Mouse (Mus musculus): ENCODE results near the gene Cux2. TPM values are rescaled to one million over a fixed set of nuclear protein-coding genes. Genes with fewer than 3 reads are reported as not detected.

Gene Cux2
- polyA plus RNA-seq, 1 experiment from 2014 or later = 2.7 TPM

- no peaks in the 10 kb centered on the region for H3K36me3 ChIP-seq
- no peak for ATAC-seq
- H3K4me1 ChIP-seq = no peaks in the 10 kb centered on the region
- no peak overlapping the region for H3K4me3 ChIP-seq
- no peak overlapping the region for H3K4me2 ChIP-seq
- no peaks in the 10 kb centered on the region for H3K9me3 ChIP-seq (replicated peaks)
- no peak overlapping the region for H3K27ac ChIP-seq
- H3K27me3 ChIP-seq (replicated peaks) = 0 out of 2 replicates have a peak, but pooled peaks cover 3% of the 10 kb centered on the region
- WGBS (ENCODE audit: insufficient replicate concordance) = 67% methylated on average over 23 of the region's 23 CpGs
- no peak overlapping the region for H3K9ac ChIP-seq
Observed at GRCm38 (mm10) chr5:121902809-121903745, 146.8 kb downstream of the Cux2 start.

GRCm38 (mm10) chr5:121895117-121895756, 154.7 kb downstream of the Cux2 start:
- no peaks in the 10 kb centered on the region for H3K36me3 ChIP-seq
- H3K4me1 ChIP-seq = no peaks in the 10 kb centered on the region
- H3K9ac ChIP-seq = no peak overlapping the region
- no peak overlapping the region for H3K4me3 ChIP-seq
- no peak for ATAC-seq
- no peaks in the 10 kb centered on the region for H3K9me3 ChIP-seq (replicated peaks)
- no peak overlapping the region for H3K4me2 ChIP-seq
- H3K27me3 ChIP-seq (replicated peaks) = peaks cover 17% of the 10 kb centered on the region; the same call in 1 of the 2 replicates
- no peak overlapping the region for H3K27ac ChIP-seq
- 71% methylated on average over 24 of the region's 24 CpGs for WGBS (ENCODE audit: insufficient replicate concordance)

- Histone ChIP-seq H3K9ac (no peak overlapping the region), H3K4me3 (no peak overlapping the region), H3K9me3 (replicated peaks) (no peaks in the 10 kb centered on the region), H3K27me3 (replicated peaks) (peaks cover 17% of the 10 kb centered on the region; the same call in 1 of the 2 replicates), H3K27ac (no peak overlapping the region), H3K4me1 (no peaks in the 10 kb centered on the region), H3K4me2 (no peak overlapping the region), H3K36me3 (no peaks in the 10 kb centered on the region)
- 61% methylated on average over 10 of the region's 10 CpGs for WGBS (ENCODE audit: insufficient replicate concordance)
- ATAC-seq = no peak
Observed at GRCm38 (mm10) chr5:121894647-121895046, 155.3 kb downstream of the Cux2 start.

DNA sequence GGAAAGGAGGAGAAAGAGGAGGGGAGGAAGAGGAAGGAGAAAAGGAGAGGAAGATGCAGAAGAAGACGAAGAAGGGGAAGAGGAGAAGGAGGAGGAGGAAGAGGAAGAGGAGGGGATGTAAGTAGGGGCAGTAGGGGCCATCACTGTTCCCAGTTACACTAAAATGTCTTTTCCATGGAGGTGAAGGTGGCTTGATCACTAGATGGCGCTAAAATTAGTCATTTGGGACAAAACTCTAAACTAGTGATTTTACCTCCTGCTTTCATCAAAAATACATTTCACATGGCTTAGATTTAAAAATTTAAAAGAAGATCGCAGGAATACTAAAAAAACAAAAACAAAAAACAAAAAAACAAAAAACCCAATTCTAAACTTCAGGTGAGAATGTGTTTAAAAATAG, 156.3 kb downstream of the Cux2 start:
- no peak for ATAC-seq
- 16% methylated on average over 3 of the region's 3 CpGs for WGBS (ENCODE audit: insufficient replicate concordance)
- Histone ChIP-seq H3K27ac (no peak overlapping the region), H3K27me3 (replicated peaks) (peaks cover 17% of the 10 kb centered on the region; the same call in 1 of the 2 replicates), H3K36me3 (no peaks in the 10 kb centered on the region), H3K9ac (no peak overlapping the region), H3K4me2 (no peak overlapping the region), H3K9me3 (replicated peaks) (no peaks in the 10 kb centered on the region), H3K4me3 (no peak overlapping the region), H3K4me1 (no peaks in the 10 kb centered on the region)

DNA sequence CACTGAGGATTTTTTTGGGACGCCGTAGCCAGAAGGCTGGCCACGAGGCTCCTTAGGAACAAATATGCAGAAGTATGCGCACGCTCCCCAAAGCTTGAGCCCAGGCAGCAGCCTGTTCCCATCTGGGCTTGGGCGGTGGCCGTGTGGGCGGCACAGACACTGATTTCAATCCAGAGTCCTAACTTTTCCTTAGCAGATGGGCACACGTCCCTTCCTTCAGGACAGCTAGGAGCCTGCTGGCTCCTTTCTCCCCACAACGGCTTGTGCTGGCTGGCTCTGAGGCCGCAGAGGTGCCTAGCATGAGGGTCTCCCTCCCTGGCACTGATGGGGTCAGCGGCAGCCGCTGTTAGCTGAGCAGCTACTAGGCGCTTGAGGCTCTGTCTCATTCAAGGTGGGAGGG, 157.6 kb downstream of the Cux2 start:
- no peak overlapping the region for H3K27ac ChIP-seq
- 65% methylated on average over 14 of the region's 14 CpGs for WGBS (ENCODE audit: insufficient replicate concordance)

GRCm38 (mm10) chr5:121890925-121891324, 159.0 kb downstream of the Cux2 start:
- Histone ChIP-seq H3K27me3 (replicated peaks) (peaks cover 17% of the 10 kb centered on the region; the same call in 1 of the 2 replicates), H3K9me3 (replicated peaks) (peaks cover 8% of the 10 kb centered on the region; the same call in 1 of the 2 replicates), H3K27ac (no peak overlapping the region), H3K4me3 (no peak overlapping the region), H3K36me3 (no peaks in the 10 kb centered on the region), H3K4me1 (no peaks in the 10 kb centered on the region), H3K9ac (no peak overlapping the region), H3K4me2 (no peak overlapping the region)
- ATAC-seq = no peak
- WGBS (ENCODE audit: insufficient replicate concordance) = 71% methylated on average over 7 of the region's 7 CpGs

More for the DNA sequence above, 157.6 kb downstream of the Cux2 start:
- H3K36me3 ChIP-seq = no peaks in the 10 kb centered on the region
- H3K4me3 ChIP-seq = no peak overlapping the region
- H3K9me3 ChIP-seq (replicated peaks) = peaks cover 3% of the 10 kb centered on the region; the same call in 1 of the 2 replicates
- H3K4me2 ChIP-seq = no peak overlapping the region
- no peak overlapping the region for H3K9ac ChIP-seq
- ATAC-seq = no peak
- peaks cover 17% of the 10 kb centered on the region; the same call in 1 of the 2 replicates for H3K27me3 ChIP-seq (replicated peaks)
- H3K4me1 ChIP-seq = no peaks in the 10 kb centered on the region

- H3K36me3 ChIP-seq = no peaks in the 10 kb centered on the region
- 58% methylated on average over 9 of the region's 9 CpGs for WGBS (ENCODE audit: insufficient replicate concordance)
Observed at GRCm38 (mm10) chr5:121889819-121890362, 160.0 kb downstream of the Cux2 start.

GRCm38 (mm10) chr5:121889375-121889774, 160.5 kb downstream of the Cux2 start:
- WGBS (ENCODE audit: insufficient replicate concordance) = 74% methylated on average over 13 of the region's 13 CpGs
- no peak for ATAC-seq
- no peaks in the 10 kb centered on the region for H3K4me1 ChIP-seq
- H3K9me3 ChIP-seq (replicated peaks) = peaks cover 8% of the 10 kb centered on the region; the same call in 1 of the 2 replicates
- H3K9ac ChIP-seq = no peak overlapping the region
- no peaks in the 10 kb centered on the region for H3K36me3 ChIP-seq
- H3K27ac ChIP-seq = no peak overlapping the region
- H3K4me2 ChIP-seq = no peak overlapping the region
- peaks cover 11% of the 10 kb centered on the region; the same call in 1 of the 2 replicates for H3K27me3 ChIP-seq (replicated peaks)
- H3K4me3 ChIP-seq = no peak overlapping the region

More at GRCm38 (mm10) chr5:121889819-121890362, 160.0 kb downstream of the Cux2 start:
- Histone ChIP-seq H3K27me3 (replicated peaks) (peaks cover 15% of the 10 kb centered on the region; the same call in 1 of the 2 replicates), H3K4me3 (no peak overlapping the region), H3K4me1 (no peaks in the 10 kb centered on the region), H3K9ac (no peak overlapping the region), H3K9me3 (replicated peaks) (peaks cover 8% of the 10 kb centered on the region; the same call in 1 of the 2 replicates), H3K4me2 (no peak overlapping the region), H3K27ac (no peak overlapping the region)
- ATAC-seq = no peak

DNA sequence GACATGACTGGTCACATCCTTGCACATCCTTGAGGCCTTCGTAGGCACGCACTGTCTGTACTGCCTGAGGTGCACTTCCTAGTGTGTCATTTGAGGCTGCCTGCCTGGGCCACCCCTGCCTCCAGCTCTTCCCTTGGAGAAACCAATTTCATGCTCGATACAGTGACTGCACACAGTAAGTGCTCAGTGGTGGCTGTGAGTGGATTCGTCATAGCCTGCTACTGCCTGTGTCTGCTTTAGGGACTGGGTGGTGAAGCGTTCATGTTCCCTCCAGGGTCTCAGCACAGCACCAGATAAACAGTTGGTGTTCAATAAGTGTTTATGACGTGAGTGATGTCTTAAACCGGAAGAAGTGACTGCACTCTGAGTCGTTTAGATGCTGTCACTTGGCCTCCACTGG, 166.5 kb downstream of the Cux2 start:
- whole genome bisulfite sequencing (ENCODE audit: insufficient replicate concordance) = 69% methylated on average over 8 of the region's 8 CpGs
- ATAC-seq = no peak

DNA sequence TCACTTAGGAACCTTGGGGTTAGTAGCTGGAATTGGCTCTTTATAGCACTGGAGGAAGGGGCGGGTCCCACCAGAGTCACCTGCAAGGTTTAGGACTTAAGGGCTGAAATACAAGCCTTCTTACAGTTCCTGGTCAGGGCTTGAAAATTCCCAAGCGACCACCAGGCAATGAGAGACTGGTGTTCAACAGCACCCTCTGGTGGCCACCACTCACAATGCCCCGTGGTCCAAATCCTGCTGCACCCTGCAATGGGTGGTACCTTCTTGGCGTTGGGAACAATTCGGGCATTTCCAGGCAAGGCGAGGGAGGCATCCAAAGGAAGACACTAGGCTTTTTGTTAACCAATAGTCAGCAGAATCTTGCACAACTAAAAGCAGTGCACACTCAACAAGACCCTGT, 170.7 kb downstream of the Cux2 start:
- WGBS (ENCODE audit: insufficient replicate concordance) = 29% methylated on average over 6 of the region's 6 CpGs
- no peak for ATAC-seq
- Histone ChIP-seq H3K9ac (no peak overlapping the region), H3K9me3 (replicated peaks) (no peaks in the 10 kb centered on the region), H3K36me3 (peaks cover 7% of the 10 kb centered on the region; the same call in 1 of the 2 replicates), H3K4me1 (no peaks in the 10 kb centered on the region), H3K4me3 (no peak overlapping the region), H3K4me2 (no peak overlapping the region), H3K27ac (no peak overlapping the region), H3K27me3 (replicated peaks) (no peaks in the 10 kb centered on the region)

More for the DNA sequence above, 166.5 kb downstream of the Cux2 start:
- Histone ChIP-seq H3K27me3 (replicated peaks) (no peaks in the 10 kb centered on the region), H3K27ac (no peak overlapping the region), H3K4me2 (no peak overlapping the region), H3K9ac (no peak overlapping the region), H3K4me3 (no peak overlapping the region), H3K4me1 (no peaks in the 10 kb centered on the region), H3K36me3 (no peaks in the 10 kb centered on the region), H3K9me3 (replicated peaks) (peaks cover 8% of the 10 kb centered on the region; the same call in 1 of the 2 replicates)

- Histone ChIP-seq H3K4me2 (no peak overlapping the region), H3K27me3 (replicated peaks) (peaks cover 4% of the 10 kb centered on the region; the same call in 1 of the 2 replicates), H3K36me3 (peaks cover 7% of the 10 kb centered on the region; the same call in 1 of the 2 replicates), H3K27ac (no peak overlapping the region), H3K9ac (no peak overlapping the region), H3K4me1 (no peaks in the 10 kb centered on the region), H3K9me3 (replicated peaks) (no peaks in the 10 kb centered on the region), H3K4me3 (no peak overlapping the region)
- ATAC-seq = no peak
- 72% methylated on average over 17 of the region's 17 CpGs for WGBS (ENCODE audit: insufficient replicate concordance)
Observed at GRCm38 (mm10) chr5:121878703-121879102, 171.2 kb downstream of the Cux2 start.
